Mouse (Mus musculus) kidney, embryonic 15.5 days (tissue): Measurements from ENCODE around the gene Abhd12b. TPM values are rescaled to one million over a fixed set of nuclear protein-coding genes. Genes with fewer than 3 reads are reported as not detected.

Source experiments
- ATAC-seq: fragments of 200-750 bp; cut with Nextera tagmentation; replicated peaks from 2 replicates; pipeline ENCODE4 v1.8.0; 2017; ENCODE audit warnings: moderate TSS enrichment; ENCODE audit not compliant: low FRiP score
- H3K27ac ChIP-seq: fragments of 300-500 bp; sonication (generic); 2 replicates; pipeline ENCODE4 v1.5.1; 2015; ENCODE audit warnings: mild to moderate bottlenecking, inconsistent platforms
- H3K27me3 ChIP-seq: fragments of 300-500 bp; sonication (generic); 2 replicates; pipeline ENCODE4 v1.6.1; 2015; ENCODE audit warnings: inconsistent platforms
- H3K36me3 ChIP-seq: fragments of 300-500 bp; sonication (generic); 2 replicates; pipeline ENCODE4 v1.6.1; 2015; ENCODE audit warnings: inconsistent platforms
- H3K4me1 ChIP-seq: fragments of 300-500 bp; sonication (generic); 2 replicates; pipeline ENCODE4 v1.6.1; 2015; ENCODE audit warnings: inconsistent platforms
- H3K4me2 ChIP-seq: fragments of 300-500 bp; sonication (generic); 2 replicates; pipeline ENCODE4 v1.6.1; 2015; ENCODE audit warnings: moderate library complexity, mild to moderate bottlenecking, inconsistent platforms
- H3K4me3 ChIP-seq: fragments of 300-500 bp; sonication (generic); replicated peaks from 2 replicates; pipeline ENCODE4 v1.5.1; 2015; ENCODE audit warnings: mild to moderate bottlenecking, inconsistent platforms
- H3K9ac ChIP-seq: fragments of 300-500 bp; sonication (generic); 2 replicates; pipeline ENCODE4 v1.6.1; 2015; ENCODE audit warnings: mild to moderate bottlenecking, inconsistent platforms
- H3K9me3 ChIP-seq: fragments of 300-500 bp; sonication (generic); replicated peaks from 2 replicates; pipeline ENCODE4 v1.6.1; 2016; ENCODE audit warnings: inconsistent platforms
- WGBS: fragments of 180-500 bp; shearing (Covaris S2); methylation state at CpG from one replicate; pipeline ENCODE4 v1.1.7; 2015; ENCODE audit warnings: mixed read lengths; 5-methylcytosine and 5-hydroxymethylcytosine counted together
- polyA plus RNA-seq: library from polyadenylated mRNA; unstranded; fragments of >200 nt; fragmentation: Nextera tagmentation; extraction: Ambion mirVana; gene quantifications from 2 replicates; pipeline ENCODE4 v1.2.1, GENCODE M21; 2015

Gene Abhd12b
- not detected in 2 replicates for polyA plus RNA-seq

DNA sequence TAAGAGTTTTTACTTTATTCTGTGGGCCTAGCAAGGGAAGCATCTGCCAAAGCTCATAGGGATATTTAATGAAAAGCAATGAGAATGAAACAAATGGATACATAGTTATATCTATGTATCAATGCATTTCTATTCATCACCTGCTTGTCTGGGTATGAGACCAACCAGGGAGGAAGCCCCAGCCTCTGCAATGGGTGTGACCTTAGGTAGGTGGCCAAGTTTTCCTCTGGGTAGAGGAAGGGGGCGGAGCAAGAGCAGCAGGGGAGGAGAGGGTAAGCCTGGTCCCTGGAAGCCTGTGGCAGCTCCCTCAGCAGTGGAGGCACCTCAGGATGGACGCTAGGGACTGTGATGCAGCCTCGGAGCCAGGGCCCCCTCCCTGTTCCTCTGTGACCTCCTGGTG is at the start of gene Abhd12b:
Gene Abhd12b (plus strand): TSS at position 301 of the 400 bp plus-strand sequence.
- ATAC-seq, result no peak
- Histone ChIP-seq H3K27ac (no peak within 1 kb of the TSS), H3K27me3 (no peaks in the 10 kb centered on the region), H3K4me3 (no peak within 1 kb of the TSS), H3K36me3 (no peaks in the 10 kb centered on the region), H3K4me1 (peaks cover 3% of the 10 kb centered on the region), H3K4me2 (no peak within 1 kb of the TSS), H3K9ac (no peak within 1 kb of the TSS), H3K9me3 (no peaks in the 10 kb centered on the region)
- 64% methylated on average over 3 of the region's 3 CpGs for WGBS

DNA sequence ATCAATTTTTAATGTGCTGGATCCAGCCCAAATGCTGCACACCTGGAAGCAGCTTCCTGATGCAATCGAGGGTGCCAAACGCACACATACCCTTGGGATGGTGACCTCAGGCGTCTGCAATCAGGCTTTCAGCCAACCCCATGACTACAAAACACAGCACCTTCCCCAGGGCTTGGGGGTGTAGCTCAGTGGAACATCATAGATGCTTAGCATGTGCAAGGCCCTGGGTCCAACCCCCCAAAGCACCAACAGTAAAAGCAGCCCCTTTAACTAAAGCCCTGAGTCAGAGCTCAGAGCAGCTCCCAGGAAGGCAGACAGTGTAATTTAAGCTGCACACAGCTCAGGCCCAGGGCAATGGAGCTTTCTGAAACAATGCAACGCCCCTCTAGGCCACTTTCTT is 49.7 kb upstream of the Abhd12b start:
- Histone ChIP-seq H3K27ac (peak overlapping the region; percentile 67), H3K9ac (no peak overlapping the region), H3K4me1 (peaks cover 62% of the 10 kb centered on the region), H3K36me3 (peaks cover 17% of the 10 kb centered on the region), H3K4me2 (no peak overlapping the region), H3K27me3 (no peaks in the 10 kb centered on the region), H3K9me3 (no peaks in the 10 kb centered on the region), H3K4me3 (no peak overlapping the region)
- ATAC-seq, result peak; percentile 50
- WGBS, result 43% methylated on average over 4 of the region's 4 CpGs

DNA sequence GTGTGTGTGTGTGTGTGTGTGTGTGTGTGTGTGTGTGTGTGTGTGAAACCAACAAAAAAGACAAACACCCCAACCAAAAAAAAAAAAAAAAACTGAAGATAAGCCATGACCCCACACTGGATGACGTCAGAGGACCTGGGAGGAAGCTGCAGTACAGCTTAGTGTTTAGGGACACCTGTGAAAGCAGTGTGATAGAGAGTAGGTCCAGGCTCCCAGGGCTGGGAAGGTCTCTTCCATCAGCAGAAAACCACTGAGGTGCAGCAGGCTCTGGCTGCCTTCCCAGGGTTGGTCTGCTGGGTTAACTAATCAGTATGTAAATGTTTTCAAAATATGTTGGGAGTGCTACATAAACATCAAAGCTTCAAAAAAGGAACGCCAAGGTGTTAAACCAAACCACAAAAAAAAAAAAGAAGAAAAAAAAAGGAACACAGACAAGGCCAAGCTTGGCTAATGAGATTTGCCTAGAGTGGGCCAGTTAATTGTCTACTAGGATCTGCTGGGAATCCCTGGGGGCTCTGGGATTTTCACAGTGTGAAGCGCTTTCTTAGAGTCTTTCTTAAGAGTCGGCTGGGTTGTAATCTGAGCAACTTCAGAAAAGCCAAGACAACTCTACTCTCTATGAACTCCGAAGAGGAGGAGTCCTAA is 49.0 kb upstream of the Abhd12b start:
- no peak overlapping the region for H3K9ac ChIP-seq
- 25% methylated on average over 5 of the region's 5 CpGs for WGBS
- peaks cover 17% of the 10 kb centered on the region for H3K36me3 ChIP-seq
- H3K27me3 ChIP-seq, result no peaks in the 10 kb centered on the region
- no peak overlapping the region for H3K4me2 ChIP-seq
- H3K4me1 ChIP-seq, result peaks cover 69% of the 10 kb centered on the region
- no peak overlapping the region for H3K4me3 ChIP-seq
- ATAC-seq, result peak; percentile 69
- H3K27ac ChIP-seq, result peak overlapping the region; percentile 67
- no peaks in the 10 kb centered on the region for H3K9me3 ChIP-seq

DNA sequence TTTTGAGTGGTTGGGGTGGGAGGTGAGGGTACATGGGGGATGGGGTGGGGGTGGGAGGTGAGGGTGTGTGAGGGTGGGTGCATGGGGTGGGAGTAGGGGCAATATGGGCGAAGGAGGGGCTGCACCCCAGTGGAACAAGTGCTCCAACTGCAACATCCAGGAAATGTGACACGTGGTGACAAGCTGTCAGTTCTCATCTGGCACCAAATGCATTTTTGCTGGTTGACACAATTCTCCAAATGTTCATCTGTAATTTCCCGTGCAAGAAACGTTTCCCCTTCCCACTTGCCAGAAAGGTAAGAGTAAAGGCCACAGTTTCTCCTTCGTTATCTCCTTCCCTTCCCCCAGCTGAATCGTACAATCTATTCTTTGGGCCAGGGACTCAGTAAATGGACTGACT is 48.1 kb upstream of the Abhd12b start:
- H3K27me3 ChIP-seq, result no peaks in the 10 kb centered on the region
- no peak overlapping the region for H3K27ac ChIP-seq
- WGBS, result 70% methylated on average over 6 of the region's 6 CpGs
- H3K36me3 ChIP-seq, result peaks cover 15% of the 10 kb centered on the region
- no peak overlapping the region for H3K4me2 ChIP-seq
- H3K9me3 ChIP-seq, result no peaks in the 10 kb centered on the region
- ATAC-seq, result no peak
- no peak overlapping the region for H3K9ac ChIP-seq
- H3K4me3 ChIP-seq, result no peak overlapping the region
- peaks cover 79% of the 10 kb centered on the region for H3K4me1 ChIP-seq

DNA sequence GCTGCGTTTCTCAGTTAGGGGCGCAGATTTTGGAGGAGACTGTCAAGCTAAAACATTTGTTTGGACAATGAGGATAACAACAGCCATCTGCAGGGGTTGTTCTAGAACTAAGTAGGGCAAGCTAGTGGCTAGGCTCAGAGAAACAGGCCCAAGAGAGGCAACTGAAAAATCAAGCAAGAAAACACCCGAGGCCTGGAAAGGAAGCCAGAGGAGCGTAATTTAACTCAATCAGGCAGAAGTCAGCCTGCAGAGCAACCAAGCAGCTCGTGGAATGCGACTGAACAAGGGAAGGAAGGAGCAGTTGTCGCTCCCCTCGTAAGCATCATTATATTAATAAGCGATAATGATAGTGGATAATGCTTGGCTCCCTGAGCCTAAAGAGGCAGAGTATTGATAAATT is 47.4 kb upstream of the Abhd12b start:
- Histone ChIP-seq H3K36me3 (peaks cover 9% of the 10 kb centered on the region), H3K27me3 (no peaks in the 10 kb centered on the region), H3K4me3 (no peak overlapping the region), H3K27ac (peak overlapping the region; percentile 52), H3K9me3 (no peaks in the 10 kb centered on the region), H3K9ac (no peak overlapping the region), H3K4me2 (no peak overlapping the region), H3K4me1 (peaks cover 80% of the 10 kb centered on the region)
- ATAC-seq, result no peak
- 42% methylated on average over 9 of the region's 9 CpGs for WGBS

DNA sequence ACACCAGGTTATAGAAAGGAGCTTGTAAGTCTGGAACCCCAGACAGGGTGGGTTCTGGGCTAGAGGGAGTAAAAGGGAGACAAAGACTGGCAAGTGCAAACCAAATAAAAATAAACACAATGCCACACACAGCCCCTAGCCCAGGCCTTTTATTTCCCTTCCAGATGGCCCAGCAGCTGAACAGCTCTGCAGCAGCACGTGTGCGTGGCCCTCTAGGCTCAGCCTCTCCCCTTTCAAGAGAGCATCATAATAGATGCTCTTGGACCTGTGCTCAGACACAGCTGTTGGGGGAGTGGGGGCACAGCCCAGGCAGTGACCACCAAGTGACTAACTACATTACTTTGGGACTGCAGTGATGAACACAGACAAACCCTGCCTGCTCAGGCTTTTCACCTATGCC is 45.8 kb upstream of the Abhd12b start:
- ATAC-seq, result no peak
- Histone ChIP-seq H3K9ac (no peak overlapping the region), H3K27me3 (0 out of 2 replicates have a peak, but pooled peaks cover 3% of the 10 kb centered on the region), H3K4me3 (no peak overlapping the region), H3K9me3 (no peaks in the 10 kb centered on the region), H3K4me1 (peaks cover 79% of the 10 kb centered on the region), H3K4me2 (no peak overlapping the region), H3K27ac (no peak overlapping the region), H3K36me3 (no peaks in the 10 kb centered on the region)
- 58% methylated on average over 2 of the region's 2 CpGs for WGBS

DNA sequence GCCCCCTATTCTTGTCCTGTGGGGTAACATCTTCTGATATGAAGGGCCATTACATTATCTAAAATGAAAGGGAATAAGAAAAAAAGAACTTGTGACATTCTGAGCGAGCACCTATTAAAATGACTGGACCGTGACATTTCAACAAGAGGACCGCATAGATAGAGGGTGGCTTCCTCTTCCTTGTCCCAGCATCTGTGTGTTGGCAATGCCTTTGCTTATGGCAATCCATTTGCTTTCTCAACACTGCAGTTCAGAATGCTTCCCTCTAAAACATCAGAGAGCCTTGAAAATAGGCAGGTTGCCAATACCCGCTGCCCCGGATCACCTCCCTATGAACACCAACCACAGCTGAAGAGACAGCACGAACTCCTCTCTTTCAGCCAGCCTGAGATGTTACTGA is 44.0 kb upstream of the Abhd12b start:
- Histone ChIP-seq H3K27ac (no peak overlapping the region), H3K4me3 (peak overlapping the region; percentile 86), H3K4me1 (peaks cover 65% of the 10 kb centered on the region), H3K9me3 (no peaks in the 10 kb centered on the region), H3K27me3 (0 out of 2 replicates have a peak, but pooled peaks cover 3% of the 10 kb centered on the region), H3K4me2 (peak overlapping the region; percentile 94), H3K9ac (peak overlapping the region; percentile 73; the same call in 1 of the 2 replicates), H3K36me3 (no peaks in the 10 kb centered on the region)
- ATAC-seq, result no peak
- WGBS, result 52% methylated on average over 6 of the region's 6 CpGs

DNA sequence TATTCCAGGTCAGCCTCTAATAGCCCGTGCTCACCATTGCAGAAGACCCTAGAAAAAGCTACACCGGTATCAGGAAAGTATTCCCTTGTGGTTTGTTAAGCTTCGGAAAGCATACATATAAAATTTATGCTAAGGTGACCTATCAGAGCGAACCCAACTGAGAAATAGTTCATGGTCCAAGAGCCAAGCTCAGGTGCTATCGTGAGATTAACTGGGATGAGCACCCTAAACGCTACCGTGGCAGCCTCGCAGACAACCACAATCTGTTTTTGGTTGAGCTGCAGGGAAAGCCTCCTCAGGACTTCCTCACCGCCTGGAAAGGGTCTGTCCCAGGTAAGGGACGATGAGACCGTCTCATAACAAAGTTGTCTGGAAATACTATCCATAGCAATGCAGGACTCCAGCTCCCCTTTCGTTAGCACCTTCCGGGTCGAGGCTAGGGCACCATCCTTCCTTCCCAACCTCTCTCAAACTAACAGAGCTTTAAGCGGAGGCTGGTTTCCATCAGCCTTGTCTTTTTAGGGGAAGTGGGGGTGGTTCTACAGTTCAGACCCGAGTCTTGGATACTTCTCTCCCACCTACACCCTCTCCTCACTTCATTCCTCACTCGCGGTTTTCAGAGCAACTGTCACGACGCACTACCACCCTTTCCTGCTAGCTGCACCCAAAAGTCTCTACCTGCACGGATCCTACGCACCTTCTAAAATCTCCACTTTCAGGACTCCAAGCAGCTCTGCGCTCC is 43.4 kb upstream of the Abhd12b start:
- 10% methylated on average over 23 of the region's 23 CpGs for WGBS
- peak overlapping the region; percentile 94 for H3K4me2 ChIP-seq
- H3K4me3 ChIP-seq, result peak overlapping the region; percentile 86
- no peaks in the 10 kb centered on the region for H3K9me3 ChIP-seq
- no peak for ATAC-seq
- H3K36me3 ChIP-seq, result no peaks in the 10 kb centered on the region
- H3K9ac ChIP-seq, result peak overlapping the region; percentile 73
- peak overlapping the region; percentile 91; the same call in 1 of the 2 replicates for H3K27ac ChIP-seq
- peaks cover 59% of the 10 kb centered on the region for H3K4me1 ChIP-seq
- 0 out of 2 replicates have a peak, but pooled peaks cover 3% of the 10 kb centered on the region for H3K27me3 ChIP-seq

DNA sequence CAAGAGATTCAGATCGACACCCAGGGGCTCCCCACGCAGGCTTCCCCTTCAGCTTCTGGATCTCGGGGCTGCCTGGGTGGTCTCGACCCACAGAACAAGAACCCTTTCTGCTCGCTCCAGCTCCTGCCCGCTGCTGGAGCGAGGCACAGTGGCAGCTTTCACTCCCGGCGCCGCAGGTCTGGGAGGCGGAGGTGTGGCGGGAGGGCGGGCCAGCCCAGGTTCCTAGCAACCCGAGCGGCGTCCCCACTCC is 42.9 kb upstream of the Abhd12b start:
- peak overlapping the region; percentile 91 for H3K27ac ChIP-seq
- peak overlapping the region; percentile 86 for H3K4me3 ChIP-seq
- peak overlapping the region; percentile 94 for H3K4me2 ChIP-seq
- ATAC-seq, result peak; percentile 68; the same call in 1 of the 2 replicates
- WGBS, result 0% methylated on average over 11 of the region's 16 CpGs
- peak overlapping the region; percentile 73 for H3K9ac ChIP-seq
- no peaks in the 10 kb centered on the region for H3K36me3 ChIP-seq
- H3K4me1 ChIP-seq, result peaks cover 54% of the 10 kb centered on the region
- 0 out of 2 replicates have a peak, but pooled peaks cover 3% of the 10 kb centered on the region for H3K27me3 ChIP-seq
- H3K9me3 ChIP-seq, result no peaks in the 10 kb centered on the region

DNA sequence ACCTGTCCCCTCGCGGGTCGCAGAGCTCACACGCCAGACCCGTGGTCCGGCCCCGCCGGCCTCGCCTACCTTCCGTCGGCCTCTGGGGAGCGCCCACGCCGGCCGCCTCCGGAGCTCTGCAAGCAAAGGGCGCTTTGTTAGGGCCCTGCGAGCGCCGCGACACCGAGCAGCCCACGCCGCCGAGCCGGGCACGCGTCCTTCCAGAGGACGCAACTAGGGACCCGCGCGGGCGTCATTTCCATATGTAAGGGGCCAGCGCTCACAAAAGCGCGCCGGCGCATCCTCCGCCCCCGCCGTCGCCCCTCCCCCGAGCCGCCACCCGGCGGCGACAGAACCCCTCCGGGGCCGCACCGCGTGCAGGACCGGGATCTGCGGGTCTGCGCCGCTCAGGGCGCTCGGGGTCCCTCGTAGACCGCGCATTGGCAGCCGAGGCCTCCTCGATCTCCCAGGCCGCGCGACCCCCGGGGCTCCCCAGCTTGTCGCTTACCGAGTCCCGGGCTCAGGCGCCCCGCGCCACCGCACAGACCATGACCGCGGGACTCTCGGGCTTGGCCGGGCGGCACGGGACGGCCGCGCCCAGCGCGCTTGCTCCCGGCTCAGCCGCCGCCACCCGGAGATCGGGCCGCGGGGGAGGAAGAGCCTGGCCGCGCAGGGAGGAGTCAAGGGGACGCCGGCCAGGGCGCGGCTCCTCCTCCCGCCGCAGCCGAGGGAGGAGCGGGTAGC is 42.4 kb upstream of the Abhd12b start:
- Histone ChIP-seq H3K9me3 (no peaks in the 10 kb centered on the region), H3K4me1 (peaks cover 49% of the 10 kb centered on the region), H3K4me2 (peak overlapping the region; percentile 94), H3K27ac (peak overlapping the region; percentile 91), H3K9ac (peak overlapping the region; percentile 73), H3K4me3 (peak overlapping the region; percentile 86), H3K36me3 (no peaks in the 10 kb centered on the region), H3K27me3 (0 out of 2 replicates have a peak, but pooled peaks cover 3% of the 10 kb centered on the region)
- peak; percentile 90 for ATAC-seq
- WGBS, result under 1% methylated on average over 85 of the region's 101 CpGs

DNA sequence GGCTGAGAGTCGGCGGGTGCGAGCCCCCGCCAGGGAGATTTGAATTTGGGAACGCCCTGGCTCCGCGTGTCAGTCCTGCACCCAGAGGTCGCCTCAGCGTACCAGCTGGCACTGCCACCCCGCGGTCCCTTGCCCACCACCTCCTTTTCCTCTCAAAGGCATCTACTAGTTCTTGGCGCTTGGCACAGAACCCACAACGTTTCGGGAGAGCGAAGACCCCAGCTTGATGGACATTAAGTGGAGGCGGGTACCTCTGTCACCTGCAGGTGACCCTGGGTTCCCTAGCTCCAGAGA is 41.9 kb upstream of the Abhd12b start:
- no peaks in the 10 kb centered on the region for H3K36me3 ChIP-seq
- no peaks in the 10 kb centered on the region for H3K9me3 ChIP-seq
- peaks cover 44% of the 10 kb centered on the region for H3K4me1 ChIP-seq
- H3K4me3 ChIP-seq, result peak overlapping the region; percentile 86
- H3K27me3 ChIP-seq, result 0 out of 2 replicates have a peak, but pooled peaks cover 3% of the 10 kb centered on the region
- peak overlapping the region; percentile 91 for H3K27ac ChIP-seq
- 4% methylated on average over 16 of the region's 16 CpGs for WGBS
- H3K9ac ChIP-seq, result peak overlapping the region; percentile 73
- H3K4me2 ChIP-seq, result peak overlapping the region; percentile 94
- no peak for ATAC-seq

DNA sequence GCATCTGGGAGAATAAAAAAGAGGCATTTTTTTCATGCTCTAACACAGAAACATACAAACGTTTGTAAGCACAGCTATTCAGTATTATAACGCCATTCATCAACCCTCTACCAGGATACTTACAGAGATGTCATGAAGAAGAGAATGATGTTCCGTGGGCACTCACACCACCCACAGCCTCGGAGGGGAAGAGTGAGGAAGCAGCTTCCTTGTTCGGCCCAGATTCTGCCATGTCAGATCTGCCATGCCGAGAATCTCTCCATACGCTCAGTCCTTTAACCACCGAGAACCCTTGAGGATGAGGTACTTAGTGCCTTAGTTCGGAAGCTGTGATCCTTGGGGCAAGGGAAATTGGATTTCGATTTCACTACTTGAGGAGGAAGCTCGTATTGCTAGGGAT is 40.6 kb upstream of the Abhd12b start, which contains the start of gene Nin:
Gene Nin (minus strand): TSS at position 367 of the 400 bp plus-strand sequence.
- H3K36me3 ChIP-seq, result no peaks in the 10 kb centered on the region
- no peaks in the 10 kb centered on the region for H3K9me3 ChIP-seq
- ATAC-seq, result no peak
- no peak within 1 kb of the TSS for H3K9ac ChIP-seq
- peak within 1 kb of the TSS; percentile 91 for H3K27ac ChIP-seq
- peaks cover 32% of the 10 kb centered on the region for H3K4me1 ChIP-seq
- WGBS, result 64% methylated on average over 11 of the region's 11 CpGs
- H3K4me3 ChIP-seq, result 0 out of 2 replicates have a peak within 1 kb of the TSS, but pooled peaks have one; percentile 86
- H3K27me3 ChIP-seq, result 0 out of 2 replicates have a peak, but pooled peaks cover 3% of the 10 kb centered on the region
- H3K4me2 ChIP-seq, result peak within 1 kb of the TSS; percentile 94
